Mouse (Mus musculus) heart, embryonic 13.5 days (tissue): ENCODE measurements around the gene Rnf157. TPM values are rescaled to one million over a fixed set of nuclear protein-coding genes. Genes with fewer than 3 reads are reported as not detected.

ENCODE experiments used
- ATAC-seq: fragments of 200-750 bp; cut with Nextera tagmentation; 2 replicates; pipeline ENCODE4 v1.8.0; 2017; ENCODE audit warnings: moderate TSS enrichment; ENCODE audit not compliant: insufficient number of reproducible peaks, low FRiP score, low TSS enrichment; ENCODE audit errors: extremely low read depth
- H3K27ac ChIP-seq: fragments of 300-500 bp; sonication (generic); replicated peaks from 2 replicates; pipeline ENCODE4 v1.5.1; 2015; ENCODE audit warnings: moderate library complexity, mild to moderate bottlenecking, inconsistent platforms
- H3K27me3 ChIP-seq: fragments of 300-500 bp; sonication (generic); replicated peaks from 2 replicates; pipeline ENCODE4 v1.6.1; 2015; ENCODE audit warnings: mild to moderate bottlenecking, inconsistent platforms
- H3K36me3 ChIP-seq: fragments of 300-500 bp; sonication (generic); 2 replicates; pipeline ENCODE4 v1.6.1; 2015; ENCODE audit warnings: mild to moderate bottlenecking, inconsistent platforms
- H3K4me1 ChIP-seq: fragments of 300-500 bp; sonication (generic); 2 replicates; pipeline ENCODE4 v1.6.1; 2015; ENCODE audit warnings: inconsistent platforms
- H3K4me2 ChIP-seq: fragments of 300-500 bp; sonication (generic); 2 replicates; pipeline ENCODE4 v1.6.1; 2015; ENCODE audit warnings: inconsistent platforms, mild to moderate bottlenecking, moderate library complexity
- H3K4me3 ChIP-seq: fragments of 300-500 bp; sonication (generic); 2 replicates; pipeline ENCODE4 v1.5.1; 2015; ENCODE audit warnings: moderate library complexity, mild to moderate bottlenecking, inconsistent platforms
- H3K9ac ChIP-seq: fragments of 300-500 bp; sonication (generic); 2 replicates; pipeline ENCODE4 v1.6.1; 2015; ENCODE audit warnings: inconsistent platforms, mild to moderate bottlenecking, moderate library complexity
- H3K9me3 ChIP-seq: fragments of 300-500 bp; sonication (generic); 2 replicates; pipeline ENCODE4 v1.6.1; 2016; ENCODE audit warnings: inconsistent platforms
- WGBS: fragments of 180-500 bp; shearing (Covaris S2); methylation state at CpG from one replicate; pipeline ENCODE4 v1.1.7; 2015; ENCODE audit warnings: mixed read lengths; 5-methylcytosine and 5-hydroxymethylcytosine counted together
- polyA plus RNA-seq: library from polyadenylated mRNA; unstranded; fragments of >200 nt; fragmentation: Nextera tagmentation; extraction: Ambion mirVana; gene quantifications from 2 replicates; pipeline ENCODE4 v1.2.1, GENCODE M21; 2015

Rnf157 gene
- polyA plus RNA-seq, 1 experiment from 2014 or later, result 4.0 TPM

DNA sequence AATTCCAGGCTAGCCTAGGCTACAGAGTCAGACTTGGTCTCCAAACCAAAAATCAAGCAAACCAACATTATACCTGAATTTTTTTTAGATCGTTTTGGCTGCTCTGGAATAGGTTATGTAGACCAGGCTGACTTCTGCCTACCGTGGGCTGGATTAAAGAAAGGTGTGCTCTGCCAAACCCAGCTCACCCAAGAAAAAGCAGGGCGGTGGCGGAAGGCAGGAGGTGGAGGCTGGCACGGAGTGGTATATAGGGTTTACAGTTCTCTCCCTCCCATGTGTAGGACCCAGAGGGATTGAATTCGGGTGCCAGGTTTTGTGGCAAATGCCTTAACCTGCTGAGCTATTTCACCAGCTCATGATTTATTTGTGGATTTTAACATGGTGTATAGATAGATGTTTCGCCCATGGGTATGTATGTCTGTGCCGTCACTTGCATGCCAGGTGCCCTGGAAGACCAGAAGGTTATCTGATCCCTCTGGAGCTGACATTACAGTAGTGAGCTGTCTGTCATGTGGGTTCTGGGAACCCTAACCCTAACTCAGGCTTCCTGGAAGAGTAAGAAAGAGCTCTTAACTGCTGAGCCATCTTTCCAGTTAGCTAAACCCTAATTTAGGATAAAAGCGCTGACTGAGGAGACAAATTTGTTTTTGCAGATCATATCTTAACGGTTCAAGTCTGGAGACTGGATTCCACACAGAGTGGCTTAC is 105.7 kb downstream of the Rnf157 start, which contains the start of gene Exoc7:
TSS of gene Exoc7 (minus strand) at position 215 of the 707 bp plus-strand sequence.
- no peak for ATAC-seq
- H3K27ac ChIP-seq, result 0 out of 2 replicates have a peak within 1 kb of the TSS, but pooled peaks have one; percentile 13
- peaks cover 32% of the 10 kb centered on the region for H3K36me3 ChIP-seq
- peaks cover 5% of the 10 kb centered on the region; the same call in 1 of the 2 replicates for H3K27me3 ChIP-seq
- H3K4me2 ChIP-seq, result peak within 1 kb of the TSS; percentile 89
- H3K9ac ChIP-seq, result peak within 1 kb of the TSS; percentile 88
- 79% methylated on average over 10 of the region's 10 CpGs for WGBS
- H3K9me3 ChIP-seq, result no peaks in the 10 kb centered on the region
- H3K4me3 ChIP-seq, result peak within 1 kb of the TSS; percentile 70
- peaks cover 7% of the 10 kb centered on the region for H3K4me1 ChIP-seq

DNA sequence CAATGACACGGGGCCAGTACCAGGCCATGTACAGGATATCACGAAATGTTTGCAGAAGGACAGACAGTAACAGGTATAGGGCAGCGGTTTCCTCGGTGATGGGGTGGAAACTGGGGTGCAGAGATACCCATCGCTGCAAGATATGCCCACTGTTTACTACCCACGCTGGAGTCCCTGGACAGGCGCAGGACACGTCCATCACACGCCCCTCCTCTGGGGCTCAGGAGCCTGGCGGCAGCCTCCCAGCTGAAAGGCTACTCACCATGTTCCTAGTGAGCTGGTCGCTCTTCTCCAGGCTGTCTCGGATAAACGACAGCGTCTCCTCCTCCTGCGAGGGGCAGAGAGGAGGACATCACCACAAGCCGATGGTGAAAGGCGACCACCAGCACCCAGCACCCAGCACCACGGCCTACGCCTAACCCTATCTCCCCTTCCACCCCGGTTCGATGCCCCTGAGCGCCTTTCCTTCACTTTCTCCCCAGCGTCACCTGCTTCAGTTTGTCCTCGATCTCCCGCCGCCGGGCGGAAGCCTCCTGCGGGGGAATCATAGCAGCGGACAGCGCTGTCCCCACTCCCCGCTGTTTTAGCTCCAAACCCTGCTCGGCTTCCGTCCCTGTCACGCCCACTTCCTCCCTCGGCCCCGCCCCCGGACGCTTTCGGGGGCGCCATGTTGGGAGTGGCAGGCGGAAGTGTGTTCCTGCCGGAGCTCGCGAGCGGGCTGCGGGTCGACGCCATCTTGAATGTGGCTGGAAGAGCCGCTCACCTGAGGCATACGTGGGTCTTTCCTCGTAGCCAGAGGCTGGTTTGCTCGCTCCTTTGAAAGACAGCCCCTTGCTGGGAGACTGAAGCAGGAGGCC is 106.5 kb downstream of the Rnf157 start:
- ATAC-seq, result peak; percentile 87
- Histone ChIP-seq H3K9ac (peak overlapping the region; percentile 88), H3K27me3 (peaks cover 5% of the 10 kb centered on the region; the same call in 1 of the 2 replicates), H3K27ac (0 out of 2 replicates have a peak overlapping the region, but pooled peaks have one; percentile 13), H3K9me3 (no peaks in the 10 kb centered on the region), H3K36me3 (peaks cover 40% of the 10 kb centered on the region), H3K4me3 (peak overlapping the region; percentile 70), H3K4me2 (peak overlapping the region; percentile 89), H3K4me1 (peaks cover 7% of the 10 kb centered on the region)
- 2% methylated on average over 53 of the region's 53 CpGs for WGBS

GRCm38 (mm10) chr11:116305423-116305822 is 107.4 kb downstream of the Rnf157 start:
- Histone ChIP-seq H3K27ac (no peak overlapping the region), H3K27me3 (no peaks in the 10 kb centered on the region), H3K4me3 (peak overlapping the region; percentile 70), H3K9ac (peak overlapping the region; percentile 88; the same call in 1 of the 2 replicates), H3K4me2 (peak overlapping the region; percentile 89), H3K36me3 (peaks cover 49% of the 10 kb centered on the region), H3K4me1 (peaks cover 7% of the 10 kb centered on the region), H3K9me3 (no peaks in the 10 kb centered on the region)
- no peak for ATAC-seq
- 95% methylated on average over 2 of the region's 2 CpGs for WGBS

- Histone ChIP-seq H3K4me2 (no peak overlapping the region), H3K9ac (no peak overlapping the region), H3K27ac (no peak overlapping the region), H3K36me3 (peaks cover 86% of the 10 kb centered on the region), H3K9me3 (no peaks in the 10 kb centered on the region), H3K4me1 (no peaks in the 10 kb centered on the region), H3K4me3 (no peak overlapping the region), H3K27me3 (no peaks in the 10 kb centered on the region)
- 82% methylated on average over 6 of the region's 6 CpGs for WGBS
- ATAC-seq, result no peak
These were observed 114.2 kb downstream of the Rnf157 start for GRCm38 (mm10) chr11:116298621-116299020.

GRCm38 (mm10) chr11:116298221-116298620 is 114.6 kb downstream of the Rnf157 start:
- no peak for ATAC-seq
- H3K9me3 ChIP-seq, result no peaks in the 10 kb centered on the region
- H3K36me3 ChIP-seq, result peaks cover 82% of the 10 kb centered on the region
- no peaks in the 10 kb centered on the region for H3K27me3 ChIP-seq
- no peak overlapping the region for H3K9ac ChIP-seq
- no peak overlapping the region for H3K4me2 ChIP-seq
- no peaks in the 10 kb centered on the region for H3K4me1 ChIP-seq
- 83% methylated on average over 11 of the region's 11 CpGs for WGBS
- H3K27ac ChIP-seq, result no peak overlapping the region
- H3K4me3 ChIP-seq, result no peak overlapping the region

GRCm38 (mm10) chr11:116297017-116297416 is 115.8 kb downstream of the Rnf157 start:
- Histone ChIP-seq H3K4me1 (no peaks in the 10 kb centered on the region), H3K27me3 (no peaks in the 10 kb centered on the region), H3K36me3 (peaks cover 82% of the 10 kb centered on the region), H3K9me3 (no peaks in the 10 kb centered on the region), H3K4me2 (no peak overlapping the region), H3K27ac (no peak overlapping the region), H3K4me3 (no peak overlapping the region), H3K9ac (peak overlapping the region; percentile 19; the same call in 1 of the 2 replicates)
- ATAC-seq, result no peak
- 52% methylated on average over 3 of the region's 3 CpGs for WGBS

GRCm38 (mm10) chr11:116296191-116296734 is 116.6 kb downstream of the Rnf157 start:
- Histone ChIP-seq H3K9me3 (no peaks in the 10 kb centered on the region), H3K4me1 (peaks cover under 1% of the 10 kb centered on the region; the same call in 1 of the 2 replicates), H3K4me2 (no peak overlapping the region), H3K4me3 (no peak overlapping the region), H3K27ac (no peak overlapping the region), H3K27me3 (no peaks in the 10 kb centered on the region), H3K36me3 (peaks cover 80% of the 10 kb centered on the region), H3K9ac (no peak overlapping the region)
- ATAC-seq, result no peak
- 87% methylated on average over 8 of the region's 8 CpGs for WGBS

- Histone ChIP-seq H3K4me2 (no peak overlapping the region), H3K4me3 (no peak overlapping the region), H3K36me3 (peaks cover 80% of the 10 kb centered on the region), H3K9ac (no peak overlapping the region), H3K27me3 (no peaks in the 10 kb centered on the region), H3K27ac (no peak overlapping the region), H3K4me1 (peaks cover 12% of the 10 kb centered on the region), H3K9me3 (no peaks in the 10 kb centered on the region)
- no peak for ATAC-seq
- 32% methylated on average over 5 of the region's 5 CpGs for WGBS
These were observed 118.5 kb downstream of the Rnf157 start for GRCm38 (mm10) chr11:116294319-116294718.

GRCm38 (mm10) chr11:116293538-116294137 is 119.2 kb downstream of the Rnf157 start:
- Histone ChIP-seq H3K9me3 (no peaks in the 10 kb centered on the region), H3K9ac (no peak overlapping the region), H3K4me3 (no peak overlapping the region), H3K27me3 (no peaks in the 10 kb centered on the region), H3K27ac (no peak overlapping the region), H3K36me3 (peaks cover 80% of the 10 kb centered on the region), H3K4me1 (peaks cover 12% of the 10 kb centered on the region), H3K4me2 (no peak overlapping the region)
- WGBS, result 82% methylated on average over 12 of the region's 12 CpGs
- ATAC-seq, result no peak

DNA sequence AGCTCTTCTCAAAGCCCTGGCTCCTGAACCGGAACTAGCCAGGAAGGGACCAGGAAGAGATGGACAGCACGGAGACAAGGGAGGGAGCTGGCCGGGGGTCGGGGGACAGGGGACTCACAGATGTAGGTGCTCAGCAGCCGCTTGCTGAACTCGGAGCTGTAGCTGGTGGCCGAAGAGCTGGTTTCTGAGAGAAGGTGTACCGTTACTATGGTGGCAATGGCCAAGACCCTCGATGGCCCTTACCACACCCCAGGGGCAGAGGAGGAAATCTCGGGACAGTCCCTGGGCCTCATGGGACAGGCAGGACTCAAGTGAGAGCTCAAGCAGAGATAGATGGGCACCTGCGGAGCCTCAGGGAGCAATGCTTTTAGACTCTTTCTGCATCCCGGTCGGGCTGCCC is 120.4 kb downstream of the Rnf157 start:
- H3K4me3 ChIP-seq, result no peak overlapping the region
- WGBS, result 84% methylated on average over 13 of the region's 13 CpGs
- no peak overlapping the region for H3K9ac ChIP-seq
- no peaks in the 10 kb centered on the region for H3K27me3 ChIP-seq
- no peak overlapping the region for H3K27ac ChIP-seq
- H3K9me3 ChIP-seq, result no peaks in the 10 kb centered on the region
- ATAC-seq, result no peak
- H3K4me1 ChIP-seq, result peaks cover 18% of the 10 kb centered on the region
- H3K4me2 ChIP-seq, result no peak overlapping the region
- H3K36me3 ChIP-seq, result peaks cover 91% of the 10 kb centered on the region

DNA sequence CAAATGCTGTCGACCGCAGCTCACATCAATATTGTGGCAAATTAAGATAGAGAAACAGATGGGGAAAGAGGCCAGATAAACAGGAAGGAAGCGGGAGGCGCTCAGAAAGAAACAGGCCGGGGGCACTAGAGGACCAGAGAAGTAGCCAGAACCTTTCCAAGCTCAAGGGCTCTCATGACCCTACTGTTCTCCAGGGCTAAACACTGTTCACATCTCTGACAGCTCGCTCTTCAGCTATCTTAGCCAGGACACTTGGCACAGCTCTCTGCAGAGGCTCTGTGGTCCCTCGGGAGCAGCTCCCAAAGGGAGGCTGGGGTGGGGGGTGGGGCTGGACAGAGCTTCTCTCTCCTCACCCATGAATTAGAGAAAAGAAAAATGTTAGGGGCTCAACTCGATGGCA is 122.3 kb downstream of the Rnf157 start:
- WGBS, result 53% methylated on average over 8 of the region's 8 CpGs
- no peak overlapping the region for H3K4me3 ChIP-seq

More for the DNA sequence above, 122.3 kb downstream of the Rnf157 start:
- Histone ChIP-seq H3K9ac (no peak overlapping the region; the same call in 1 of the 2 replicates), H3K27ac (no peak overlapping the region), H3K4me2 (no peak overlapping the region), H3K27me3 (peaks cover 9% of the 10 kb centered on the region), H3K9me3 (no peaks in the 10 kb centered on the region), H3K4me1 (peaks cover 18% of the 10 kb centered on the region), H3K36me3 (peaks cover 73% of the 10 kb centered on the region)
- ATAC-seq, result no peak
